Mouse (Mus musculus): ENCODE measurements at regions not wholly inside any gene's neighbourhood (a gene's known extent, or its start where the extent isn't known, plus 50 kb on each side); places are given as distances from the start of the nearest gene placed in this dataset.

DNA sequence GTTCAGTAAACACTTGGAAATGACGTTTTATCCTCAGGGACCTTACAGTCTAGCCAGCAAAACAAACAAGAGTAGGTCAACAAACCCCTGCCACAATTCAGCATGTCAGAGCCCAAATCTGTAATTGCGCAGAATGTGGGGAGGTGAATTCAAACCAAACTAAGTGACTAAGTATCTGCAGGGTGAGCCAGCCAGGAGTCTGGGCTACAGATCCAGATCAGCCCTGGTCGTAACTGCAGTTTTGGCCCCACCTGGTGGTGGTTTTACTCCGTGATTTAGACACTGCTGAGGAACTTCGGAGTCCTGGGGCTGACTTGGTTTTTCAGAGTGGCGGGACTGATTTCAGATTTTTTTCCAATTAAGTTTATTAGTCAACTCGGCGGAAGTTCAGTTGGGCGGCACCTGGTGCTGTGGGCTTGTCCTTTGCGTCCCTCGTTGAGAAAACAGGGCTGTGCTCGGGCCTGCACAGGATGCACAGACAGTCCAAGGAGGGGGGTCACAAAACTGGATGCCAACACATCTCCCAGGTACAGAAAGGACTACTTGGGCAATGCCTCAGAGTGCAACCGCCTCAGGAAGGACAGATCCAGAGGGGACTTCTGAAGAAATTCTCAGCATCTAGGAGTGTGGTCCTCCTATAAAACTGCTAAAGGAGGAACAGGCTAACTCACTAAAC, 107.6 kb upstream of the 1700066M21Rik start:
- DNase-seq (ENCODE audit: low spot score in 2 of 2): peak; percentile 59 to 78

DNA sequence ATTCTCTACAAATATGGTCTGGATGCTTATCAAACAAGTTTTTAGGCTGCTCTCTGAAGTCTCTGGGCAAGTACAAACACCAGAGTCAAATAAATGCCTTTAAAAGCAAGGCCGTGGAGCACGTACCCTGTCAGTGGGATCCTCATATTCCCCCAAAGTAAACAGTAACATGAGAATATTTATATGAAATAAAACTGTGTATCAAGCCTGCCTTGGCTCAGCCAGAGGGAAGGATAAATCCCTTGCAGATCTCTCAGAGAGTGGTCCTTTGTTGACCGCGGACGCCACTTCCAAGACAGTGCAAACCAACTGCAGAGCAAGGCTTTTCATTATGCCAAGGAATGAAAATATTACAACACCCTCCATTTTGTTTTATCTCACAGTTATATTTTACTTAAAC, 104.8 kb upstream of the 1700066M21Rik start:
- no peak for DNase-seq (ENCODE audit: low spot score in 2 of 2)

DNA sequence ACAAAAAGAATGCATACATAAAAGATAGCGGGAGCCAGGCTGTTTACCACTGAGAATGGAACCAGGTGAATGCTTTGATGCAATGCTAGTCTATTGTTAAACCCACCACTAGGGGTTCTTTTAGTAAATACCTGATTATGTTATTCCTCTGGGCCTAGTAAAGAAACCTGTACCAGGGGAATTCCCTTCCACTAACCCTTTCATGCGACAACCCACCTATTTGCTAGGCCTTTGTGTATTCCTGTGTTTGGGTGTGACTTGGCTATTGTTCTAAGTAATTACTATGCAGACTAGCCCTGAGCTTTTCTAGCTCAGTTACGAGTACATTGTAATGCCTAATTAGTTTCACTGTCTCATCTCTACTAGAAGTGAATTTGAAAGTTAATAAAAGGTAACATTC, 95.9 kb upstream of the 1700066M21Rik start:
- DNase-seq (ENCODE audit: low spot score in 2 of 2): no peak

DNA sequence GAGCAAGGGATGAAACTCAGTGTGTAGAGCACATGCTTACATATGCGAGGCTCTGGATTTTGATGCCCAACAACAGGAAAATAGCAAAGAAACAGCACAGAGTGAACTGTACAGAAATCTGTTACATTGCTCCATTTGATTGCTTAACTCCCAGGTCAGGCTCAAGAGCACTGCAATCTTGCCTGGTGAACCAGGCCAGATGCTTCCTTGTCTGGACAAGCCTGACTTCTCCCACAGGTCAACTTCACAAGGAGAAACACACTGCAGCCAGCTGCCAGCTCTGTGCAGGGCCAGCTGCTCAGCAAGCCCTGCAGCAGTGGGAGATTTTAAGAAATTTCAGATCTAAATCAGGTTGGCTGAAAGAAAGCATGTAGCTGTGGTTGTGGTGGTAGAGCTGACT, 81.2 kb upstream of the 1700066M21Rik start:
- DNase-seq (ENCODE audit: low spot score in 2 of 2): no peak

DNA sequence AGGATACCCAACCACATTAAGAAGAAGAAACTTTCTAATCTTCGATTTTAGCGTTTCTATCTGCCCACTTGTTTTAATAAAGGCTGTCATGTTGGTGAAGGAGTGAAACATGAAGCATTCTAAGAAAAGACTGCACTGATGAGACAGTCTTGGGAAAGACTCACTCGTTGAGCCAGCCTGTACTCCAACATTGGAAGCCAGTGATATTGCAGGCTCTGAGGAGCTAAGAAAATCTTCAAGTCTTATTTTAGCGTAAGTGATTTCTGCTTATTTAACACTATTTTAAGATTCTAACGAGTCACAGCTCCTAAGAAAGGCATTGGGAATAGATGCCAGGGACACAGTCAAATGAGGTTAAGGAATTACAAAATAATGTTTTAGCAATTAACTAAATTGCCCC, 78.9 kb upstream of the 1700066M21Rik start:
- DNase-seq (ENCODE audit: low spot score in 2 of 2): no peak

DNA sequence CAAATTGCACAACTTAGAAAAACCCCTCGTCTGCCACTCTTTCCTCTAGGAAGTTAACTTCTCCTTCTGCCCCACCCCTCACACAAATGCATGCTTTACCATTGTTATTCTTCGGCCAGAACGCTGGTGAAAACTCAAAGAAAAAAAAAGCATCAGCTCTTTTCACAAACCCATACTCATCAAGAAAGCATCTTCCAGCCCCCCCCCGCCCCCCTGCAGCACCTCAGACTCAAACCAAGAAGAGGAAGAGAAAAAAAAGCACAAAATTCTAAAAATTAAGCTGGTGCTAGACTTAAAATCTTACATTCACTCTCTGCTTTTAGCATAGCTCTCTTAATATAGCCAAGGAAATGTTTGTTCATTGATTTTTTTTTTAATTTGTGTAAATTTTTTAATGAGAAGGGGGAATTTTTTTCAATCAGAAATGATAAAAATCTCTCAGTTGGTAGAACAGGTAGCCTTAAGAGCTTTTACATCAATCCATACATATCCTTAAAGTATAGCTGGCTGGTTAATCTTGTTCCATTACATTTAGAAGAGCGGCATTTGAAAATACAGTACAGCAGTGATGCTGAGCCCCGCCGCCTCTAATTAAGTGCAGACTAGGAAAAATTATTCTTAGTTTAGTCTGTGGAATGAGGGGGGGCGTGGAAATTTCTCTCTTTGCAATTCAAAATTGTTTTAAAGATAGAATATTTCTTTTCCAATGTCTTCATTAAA, 76.0 kb upstream of the 1700066M21Rik start:
- no peak for DNase-seq (ENCODE audit: low spot score in 2 of 2)

DNA sequence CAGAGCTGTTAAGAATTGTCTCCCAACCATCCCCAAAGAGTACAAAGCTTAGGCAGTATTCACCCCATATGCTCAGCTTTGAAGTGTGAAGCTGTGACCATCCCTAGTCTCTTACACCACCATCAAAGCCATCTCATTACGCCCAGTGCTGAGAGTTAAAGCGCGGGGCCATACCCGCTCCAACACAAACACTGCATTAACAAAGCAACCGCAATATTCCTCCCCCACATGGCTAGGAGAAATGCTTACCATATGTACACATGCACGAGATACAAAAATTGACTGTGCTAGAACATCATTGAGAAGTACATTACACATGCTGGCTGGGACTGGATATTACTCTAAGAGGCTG, 75.5 kb upstream of the 1700066M21Rik start:
- DNase-seq (ENCODE audit: low spot score in 2 of 2): no peak

DNA sequence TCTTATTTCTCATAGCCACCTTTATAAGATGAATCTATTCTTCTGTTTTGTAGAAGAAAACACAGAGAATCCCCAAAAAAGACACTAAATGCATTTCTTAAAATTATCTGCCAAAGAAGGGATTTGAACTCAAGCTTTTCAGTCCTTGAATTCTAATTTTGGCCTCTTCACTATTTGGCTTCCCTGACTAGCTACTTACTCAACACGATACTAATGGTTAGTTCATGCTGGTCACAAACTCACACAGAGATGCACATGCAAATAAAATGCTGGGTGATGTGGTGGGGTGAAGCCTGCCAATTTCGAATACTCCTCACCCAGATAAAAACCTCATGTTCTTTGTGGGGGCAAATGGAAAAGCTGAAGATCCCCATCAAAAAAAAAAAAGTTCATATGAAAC, 72.7 kb upstream of the 1700066M21Rik start:
- no peak for DNase-seq (ENCODE audit: low spot score in 2 of 2)

DNA sequence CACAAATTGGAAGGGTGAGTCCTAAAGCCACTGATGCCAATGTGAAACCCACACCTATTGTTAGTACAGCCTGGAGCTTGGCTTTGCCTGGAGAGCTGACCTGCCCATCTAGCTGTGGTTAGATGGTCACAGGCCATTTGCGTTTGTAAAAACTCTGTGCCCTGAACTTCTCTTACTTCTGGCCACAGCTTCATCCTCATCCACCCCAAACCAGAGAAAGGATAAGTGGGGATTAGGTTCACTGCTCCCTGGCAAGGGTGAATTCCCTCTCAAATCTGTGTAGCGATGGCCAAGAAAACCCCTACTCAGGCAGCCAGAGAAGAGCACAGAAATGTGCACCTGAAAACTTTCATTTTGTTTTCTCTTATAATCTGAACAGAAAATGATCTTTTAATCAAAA, 54.9 kb upstream of the 1700066M21Rik start:
- DNase-seq (ENCODE audit: low spot score in 2 of 2): no peak

DNA sequence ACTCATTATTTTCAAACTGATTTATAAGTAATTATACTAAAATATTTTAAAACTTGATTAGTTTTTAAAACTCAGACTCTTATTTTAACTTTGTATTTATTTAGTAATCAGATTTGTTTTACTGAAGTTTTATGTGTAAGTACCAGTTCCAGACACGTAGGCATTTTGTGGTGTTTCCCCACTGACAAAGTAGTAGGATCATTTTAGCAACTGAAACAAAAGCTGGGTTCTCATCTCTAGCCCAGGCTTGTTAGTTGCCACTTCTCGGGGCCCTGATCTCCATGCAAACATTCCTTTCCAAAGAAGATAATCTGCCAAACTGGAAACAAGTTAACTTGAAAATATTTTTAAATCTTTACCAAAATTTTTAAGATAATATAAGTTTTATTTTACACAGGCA, 54.3 kb upstream of the 1700066M21Rik start:
- no peak for DNase-seq (ENCODE audit: low spot score in 2 of 2)

DNA sequence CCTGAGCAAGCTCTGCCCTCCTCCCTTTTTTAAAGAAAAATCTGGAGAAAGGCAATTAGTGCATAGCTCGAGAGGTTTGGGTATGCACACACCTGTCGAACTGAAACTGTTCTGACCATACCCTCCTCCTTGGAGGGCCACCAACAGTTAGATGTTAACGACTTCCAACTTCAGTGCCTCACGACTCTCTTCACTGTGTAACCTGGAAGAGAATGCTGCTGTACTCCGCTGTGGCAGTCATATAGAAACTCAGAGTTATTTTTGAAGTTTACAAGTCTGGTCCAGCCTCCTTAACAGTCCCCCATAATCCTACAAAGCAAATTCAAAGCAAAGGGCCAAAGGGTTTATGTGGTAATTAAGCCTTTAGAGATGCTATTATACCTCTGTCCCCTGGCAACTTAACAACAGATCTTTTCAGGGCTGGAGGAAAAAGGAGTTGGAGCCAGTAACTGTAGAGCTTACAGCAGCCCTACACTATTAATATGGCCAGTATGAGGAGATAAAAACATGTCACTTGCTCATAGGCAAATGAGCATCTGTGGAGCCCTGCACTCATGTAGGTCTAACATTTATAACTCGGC, 51.7 kb upstream of the 1700066M21Rik start:
- no peak for DNase-seq (ENCODE audit: low spot score in 2 of 2)

Measured in layer of hippocampus, adult 8-10 months (tissue).